Mouse (Mus musculus) adrenal gland, adult 18-20 months (tissue): ENCODE measurements around the gene Lama1. TPM values are rescaled to one million over a fixed set of nuclear protein-coding genes. Genes with fewer than 3 reads are reported as not detected.
A peak's percentile ranks its signal among the peaks of the same experiment; 100 is the strongest.
"Not testable (repeated sequence)": the region's sequence is repeated elsewhere in the genome, so short reads cannot be mapped to it uniquely, and the experiment has no call there.

Experiments
- DNase-seq, 2 experiments: peaks; one replicate each; pipeline ENCODE4 v3.0.0; 2021 to 2022; ENCODE audit warnings: low spot score in 2 of 2
- total RNA-seq, 2 experiments: library from RNA; stranded (reverse); gene quantifications; 1 replicate in 1 of 2; 2 replicates in 1 of 2; pipeline ENCODE4 v1.2.3; 2021

Gene Lama1
- total RNA-seq, 2 experiments from 2014 or later = 11.9 to 15.1 TPM

GRCm38 (mm10) chr17:67836146-67836895 lies 139.3 kb downstream of the Lama1 start:
- no peak for DNase-seq

GRCm38 (mm10) chr17:67837351-67838090 lies 140.5 kb downstream of the Lama1 start:
- DNase-seq = peak; percentile 62

DNA sequence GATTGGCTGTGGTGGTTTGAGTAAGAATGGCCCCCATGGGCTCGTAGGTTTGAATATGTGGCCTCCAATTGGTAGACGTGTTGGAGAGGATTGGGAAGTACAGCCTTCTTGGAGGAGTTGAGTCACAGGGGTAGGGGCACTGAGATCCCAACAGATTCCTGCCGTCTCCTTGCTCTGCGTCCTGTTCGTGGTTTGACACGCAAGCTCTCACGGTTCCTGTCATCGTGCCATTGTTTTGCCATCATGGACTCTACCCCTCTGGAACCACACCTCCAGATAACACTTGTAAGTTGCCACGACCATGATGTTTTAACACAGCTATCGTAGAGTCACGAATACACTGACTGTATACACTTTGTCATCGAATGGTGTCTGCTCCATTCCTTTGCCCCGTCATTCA lies 141.9 kb downstream of the Lama1 start:
- no peak for DNase-seq

DNA sequence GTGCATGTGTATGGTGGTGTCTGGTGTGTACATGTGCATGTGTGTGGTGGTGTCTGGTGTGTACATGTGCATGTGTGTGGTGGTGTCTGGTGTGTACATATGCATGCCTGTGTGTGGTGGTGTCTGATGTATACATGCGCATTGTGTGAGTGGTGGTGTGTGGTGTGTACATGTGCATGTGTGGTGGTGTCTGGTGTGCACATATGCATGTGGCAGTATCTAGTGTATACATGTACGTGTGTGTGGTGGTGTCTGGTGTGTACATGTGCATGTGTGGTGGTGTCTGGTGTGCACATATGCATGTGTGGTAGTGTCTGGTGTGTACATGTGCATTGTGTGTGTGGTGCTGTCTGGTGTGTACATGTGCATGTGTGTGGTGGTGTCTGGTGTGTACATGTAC lies 144.4 kb downstream of the Lama1 start:
- not testable (repeated sequence) for DNase-seq

GRCm38 (mm10) chr17:67861080-67861630 lies 164.1 kb downstream of the Lama1 start:
- DNase-seq = no peak

- peak; percentile 66 to 72 for DNase-seq
Observed at GRCm38 (mm10) chr17:67861744-67862535, 164.9 kb downstream of the Lama1 start.

- DNase-seq = no peak
Observed at GRCm38 (mm10) chr17:67864363-67864762, 167.3 kb downstream of the Lama1 start.

- DNase-seq = no peak
Observed at GRCm38 (mm10) chr17:67864912-67865311, 167.9 kb downstream of the Lama1 start.

GRCm38 (mm10) chr17:67866026-67866425 lies 169.0 kb downstream of the Lama1 start:
- DNase-seq = no peak

- no peak for DNase-seq
Observed at GRCm38 (mm10) chr17:67866541-67867241, 169.6 kb downstream of the Lama1 start.

GRCm38 (mm10) chr17:67869731-67870601 lies 172.9 kb downstream of the Lama1 start:
- DNase-seq = peak; percentile 66 to 71

Other genes with a start within 250 kb of the Lama1 start
- gene Lrrc30, start 64.5 kb upstream of the Lama1 start, total RNA-seq = under 1 TPM; 0.17 to 0.32 TPM